Mouse (Mus musculus) adrenal gland, adult 2 months (tissue): ENCODE results near the gene Mgmt. TPM values are rescaled to one million over a fixed set of nuclear protein-coding genes. Genes with fewer than 3 reads are reported as not detected.

Experiments used
- DNase-seq: peaks from one replicate; pipeline ENCODE4 v3.0.0; 2021
- polyA plus RNA-seq: library from polyadenylated mRNA; depleted of rRNA; stranded (reverse); fragments of >200 nt; gene quantifications from 2 replicates; pipeline ENCODE4 v1.2.3, GENCODE M21; 2012
- total RNA-seq, 2 experiments: library from RNA; stranded (reverse); gene quantifications; 2 replicates each; pipeline ENCODE4 v1.2.3; 2021

The Mgmt gene
- total and polyA plus RNA-seq, 3 experiments: 3.2 to 4.4 (median 4.1) TPM

GRCm38 (mm10) chr7:137121243-137121858 is 226.9 kb downstream of the Mgmt start:
- DNase-seq: no peak

DNA sequence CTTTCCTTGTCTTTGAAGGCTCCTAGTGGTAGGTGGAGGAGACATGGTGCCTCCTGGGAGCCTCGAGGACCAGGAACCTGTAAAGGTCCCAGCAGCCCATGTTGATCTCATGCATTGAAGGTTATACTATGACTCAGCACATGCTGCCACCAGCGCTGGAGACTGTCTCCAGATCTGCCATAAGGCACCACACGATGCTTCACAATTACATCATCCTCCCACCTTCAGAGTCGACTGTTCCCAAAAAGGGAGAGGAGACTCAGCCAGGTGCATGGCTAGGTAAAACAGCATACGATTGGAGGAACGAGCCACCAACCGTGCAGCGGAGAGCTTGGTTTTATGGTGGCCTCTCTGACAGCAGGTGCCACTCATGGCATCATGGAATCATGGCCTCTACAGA is 234.3 kb downstream of the Mgmt start:
- DNase-seq: peak; percentile 9

DNA sequence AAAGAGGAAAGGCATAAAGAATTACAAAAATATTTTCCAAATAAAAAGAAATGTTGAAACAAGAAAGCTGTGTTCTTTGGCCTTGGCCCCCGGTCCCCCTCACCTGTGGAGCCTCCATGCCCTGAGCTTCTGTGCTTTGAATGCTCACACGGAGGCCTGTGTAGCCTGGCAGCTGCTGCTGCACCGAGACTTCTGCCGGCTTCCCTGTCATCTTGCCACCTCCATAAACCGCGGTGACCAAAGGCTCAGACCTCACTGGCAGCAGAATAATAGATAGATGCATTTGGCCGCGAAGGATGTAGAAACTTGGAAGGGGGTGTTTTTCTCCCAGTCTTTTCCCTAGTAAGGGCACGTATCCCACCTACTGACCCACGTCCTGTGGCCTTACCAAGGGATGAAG is 235.8 kb downstream of the Mgmt start:
- no peak for DNase-seq

GRCm38 (mm10) chr7:137131957-137132356 is 237.5 kb downstream of the Mgmt start:
- DNase-seq: no peak

GRCm38 (mm10) chr7:137138101-137138500 is 243.7 kb downstream of the Mgmt start:
- DNase-seq: no peak

- peak; percentile 52 for DNase-seq
These were observed 245.9 kb downstream of the Mgmt start for GRCm38 (mm10) chr7:137140321-137140720.

GRCm38 (mm10) chr7:137141386-137141785 is 247.0 kb downstream of the Mgmt start:
- peak; percentile 69 for DNase-seq

GRCm38 (mm10) chr7:137147101-137147500 is 252.7 kb downstream of the Mgmt start:
- DNase-seq: no peak

- no peak for DNase-seq
These were observed 257.4 kb downstream of the Mgmt start for GRCm38 (mm10) chr7:137151854-137152253.

DNA sequence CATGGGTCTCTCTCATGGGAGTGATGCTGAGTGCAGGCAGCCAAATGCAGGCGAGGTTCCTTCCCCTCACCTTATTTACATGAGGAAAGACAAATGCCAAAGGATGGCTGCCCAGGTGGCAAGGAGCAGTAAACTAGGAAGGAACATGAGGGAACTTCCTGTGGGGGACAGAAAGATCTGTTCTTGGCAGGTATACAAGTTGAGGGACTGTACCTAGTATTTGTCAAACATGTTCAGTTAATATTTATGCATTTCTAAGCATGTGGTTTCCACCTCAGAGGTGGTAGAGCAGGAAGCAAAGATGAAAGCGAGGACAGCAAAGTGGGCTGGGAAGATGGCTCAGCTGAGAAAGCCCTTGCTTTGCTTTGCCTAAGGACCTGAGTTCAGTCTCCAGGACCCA is 260.2 kb downstream of the Mgmt start:
- DNase-seq: no peak

DNA sequence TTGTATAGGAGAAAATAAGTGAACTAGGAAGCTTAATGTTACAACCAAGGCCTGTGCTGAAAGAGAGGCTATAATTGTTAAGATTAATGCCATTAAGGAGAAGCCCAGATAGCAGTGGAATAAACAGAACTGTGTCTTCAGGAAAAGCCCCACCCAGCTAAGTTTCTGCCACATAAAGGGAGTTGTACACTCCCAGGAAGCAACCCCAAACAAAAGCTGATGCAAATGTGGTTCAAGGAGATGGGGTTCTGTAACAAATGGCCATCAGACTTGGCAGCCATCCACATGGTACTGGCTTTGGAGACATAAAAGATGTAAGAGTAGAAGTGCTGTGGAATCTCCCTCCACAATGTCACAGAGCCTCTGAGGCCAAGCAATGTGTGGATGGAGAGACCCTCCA is 264.7 kb downstream of the Mgmt start:
- no peak for DNase-seq

DNA sequence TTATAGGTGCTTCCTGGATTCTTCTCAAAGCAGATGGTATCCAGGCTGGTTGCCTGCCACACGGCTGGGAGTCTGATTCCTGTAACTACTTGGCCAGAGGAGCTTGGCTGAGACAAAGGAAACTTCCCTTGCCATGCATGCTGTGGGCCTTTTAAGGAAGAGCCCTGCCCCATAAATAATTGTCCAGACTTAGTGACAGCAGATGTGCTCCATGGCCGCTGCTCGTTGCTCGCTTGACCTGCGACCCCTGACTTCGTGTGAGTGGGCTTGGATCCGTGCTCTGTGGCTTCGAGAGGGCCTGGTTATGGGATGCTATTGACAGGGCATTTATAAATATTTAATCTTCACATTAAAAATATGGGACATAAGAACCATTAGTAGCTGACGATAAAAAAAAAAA is 277.9 kb downstream of the Mgmt start:
- DNase-seq: no peak
